Mouse (Mus musculus) heart, adult 8-10 months (tissue): ENCODE results near the gene Ikzf2. TPM values are rescaled to one million over a fixed set of nuclear protein-coding genes. Genes with fewer than 3 reads are reported as not detected.
A peak's percentile ranks its signal among the peaks of the same experiment; 100 is the strongest.

Source experiments
- DNase-seq: peaks from one replicate; pipeline ENCODE4 v3.0.0; 2022; ENCODE audit warnings: low spot score
- total RNA-seq, 4 experiments: library from RNA; stranded (reverse); gene quantifications; 2 replicates each; pipeline ENCODE4 v1.2.4; 2022

Ikzf2 gene
- total RNA-seq, 4 experiments from 2014 or later: 5.8 to 8.6 (median 7.7) TPM

- DNase-seq: no peak
Observed at GRCm38 (mm10) chr1:69513595-69514250, 173.3 kb downstream of the Ikzf2 start.

GRCm38 (mm10) chr1:69508275-69508674 lies 178.8 kb downstream of the Ikzf2 start:
- no peak for DNase-seq

DNA sequence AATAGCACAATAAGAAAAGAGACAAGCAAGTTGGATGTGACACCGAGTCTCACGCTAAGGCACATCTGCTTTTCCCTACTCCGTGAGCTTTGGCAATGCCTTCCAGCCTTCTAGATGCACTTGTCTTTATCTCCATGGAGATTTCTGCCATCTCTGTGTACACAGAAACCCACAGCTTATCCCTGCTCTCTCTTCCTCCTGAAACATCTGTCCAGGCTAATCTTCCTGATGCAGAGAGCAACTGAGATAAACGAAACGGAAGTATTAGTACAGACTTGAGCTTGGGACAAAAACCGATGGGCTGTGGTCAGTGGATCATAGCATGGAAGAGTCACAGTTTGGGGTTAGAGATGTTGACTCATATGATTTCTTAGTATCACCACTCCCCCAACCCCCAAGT lies 179.5 kb downstream of the Ikzf2 start:
- DNase-seq: no peak

GRCm38 (mm10) chr1:69506615-69507159 lies 180.4 kb downstream of the Ikzf2 start:
- DNase-seq: no peak

- peak; percentile 19 for DNase-seq
Observed at GRCm38 (mm10) chr1:69506011-69506410, 181.0 kb downstream of the Ikzf2 start.

GRCm38 (mm10) chr1:69500388-69500787 lies 186.7 kb downstream of the Ikzf2 start:
- no peak for DNase-seq

GRCm38 (mm10) chr1:69499652-69500051 lies 187.4 kb downstream of the Ikzf2 start:
- DNase-seq: no peak

- no peak for DNase-seq
Observed at GRCm38 (mm10) chr1:69498862-69499306, 188.2 kb downstream of the Ikzf2 start.

DNA sequence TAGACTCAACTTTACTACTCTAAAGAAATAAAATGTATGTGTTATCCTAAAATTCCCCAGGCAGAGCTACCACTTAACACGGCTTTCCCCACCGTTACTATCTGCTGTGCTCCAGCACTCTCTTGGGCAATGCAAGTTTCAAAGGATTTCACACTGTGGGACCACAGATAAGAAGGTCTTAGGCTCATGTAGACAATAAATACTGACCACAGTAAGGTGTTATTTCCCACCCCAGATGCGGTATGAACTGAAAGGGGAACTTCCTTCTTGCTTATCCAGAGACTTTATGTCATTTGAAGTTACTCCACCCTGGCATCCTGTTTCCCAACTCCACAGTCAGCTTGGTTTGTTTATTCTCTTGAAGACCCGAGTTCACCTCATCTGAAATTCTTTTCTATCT lies 191.0 kb downstream of the Ikzf2 start:
- no peak for DNase-seq

- no peak for DNase-seq
Observed at GRCm38 (mm10) chr1:69493309-69494047, 193.6 kb downstream of the Ikzf2 start.

DNA sequence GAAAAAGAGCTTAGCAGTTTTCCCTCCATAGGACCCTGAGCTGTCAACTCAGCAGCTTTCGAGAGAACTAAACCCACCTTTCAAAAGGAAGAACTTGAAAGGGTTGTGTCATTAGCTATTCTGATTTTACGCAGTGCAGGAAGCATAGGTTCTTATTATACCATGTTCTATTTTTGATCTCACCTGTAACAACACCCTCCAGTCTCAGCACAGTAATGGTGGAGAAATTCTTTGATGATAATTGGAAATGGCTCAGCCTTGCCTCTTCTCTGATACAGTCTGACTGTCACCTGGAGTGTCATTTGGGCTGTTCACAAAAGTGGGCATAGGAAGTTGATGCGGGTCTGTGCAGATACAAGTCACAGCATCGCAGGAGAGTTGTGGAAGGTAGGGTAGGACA lies 195.0 kb downstream of the Ikzf2 start:
- no peak for DNase-seq

GRCm38 (mm10) chr1:69489026-69489425 lies 198.0 kb downstream of the Ikzf2 start:
- no peak for DNase-seq

DNA sequence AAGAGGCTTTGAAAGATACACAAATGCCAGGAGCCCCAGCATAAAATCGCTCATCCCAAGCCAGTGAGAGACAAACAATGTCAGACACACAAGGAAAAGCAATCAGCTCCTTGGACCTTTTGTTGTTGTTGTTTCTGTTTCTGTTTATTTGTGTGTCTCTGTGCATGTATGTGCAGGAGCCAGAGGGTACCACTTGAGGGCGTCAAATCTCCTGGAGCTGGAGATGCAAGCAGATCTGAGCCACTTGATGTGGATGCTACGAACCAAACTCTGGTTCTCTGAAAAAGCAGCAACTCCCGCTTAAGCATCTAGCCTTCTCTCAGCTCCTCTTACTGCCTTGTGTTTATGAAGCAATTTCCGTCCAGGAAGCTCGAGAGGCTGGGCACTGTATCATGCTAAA lies 198.4 kb downstream of the Ikzf2 start:
- DNase-seq: no peak

Other genes with a start within 250 kb of the Ikzf2 start
- not detected for gene Spag16, start 139.7 kb upstream of the Ikzf2 start, total RNA-seq